Mouse (Mus musculus): ENCODE data around the gene Gm21852. TPM values are rescaled to one million over a fixed set of nuclear protein-coding genes. Genes with fewer than 3 reads are reported as not detected.
"Not testable (repeated sequence)": the region's sequence is repeated elsewhere in the genome, so short reads cannot be mapped to it uniquely, and the experiment has no call there.

Gm21852 gene
- polyA plus RNA-seq (2015; fragmentation: Nextera tagmentation; extraction: Ambion mirVana): not detected in 2 replicates

DNA sequence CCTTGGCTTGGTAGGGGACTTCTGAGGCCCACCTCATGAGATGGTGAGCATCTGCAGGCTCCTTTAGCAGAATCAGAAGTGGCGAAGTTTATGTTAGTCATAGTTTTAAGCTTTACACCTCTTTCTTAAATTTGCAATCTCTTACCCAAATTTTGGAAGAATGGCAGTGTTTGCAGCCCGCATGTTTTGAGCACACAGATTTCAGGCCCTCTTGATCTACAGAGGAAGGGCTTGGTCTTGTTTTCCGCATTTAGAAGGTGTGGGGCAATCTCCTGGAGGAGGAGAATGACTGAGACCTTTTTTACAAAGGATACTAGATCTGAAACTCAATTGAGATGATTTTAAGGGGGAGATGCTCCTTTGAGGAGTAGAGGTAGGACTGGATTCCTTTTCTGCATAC is at the start of gene Gm21852:
TSS of gene Gm21852 (minus strand) at position 101 of the 400 bp plus-strand sequence.
- H3K27me3 ChIP-seq (ENCODE audit: control insufficient read depth, insufficient read depth, low read length); H3K36me3 ChIP-seq (ENCODE audit: control insufficient read depth, insufficient read depth, low read length); H3K9me3 ChIP-seq (ENCODE audit: control insufficient read depth, low read length); H3K27ac ChIP-seq (replicated peaks); H3K4me1 ChIP-seq (replicated peaks; ENCODE audit: control insufficient read depth, insufficient read depth); ATAC-seq (ENCODE audit: low FRiP score, low TSS enrichment); DNase-seq (ENCODE audit: low spot score); H3K4me2 ChIP-seq (replicated peaks; ENCODE audit: low read depth); H3K4me3 ChIP-seq (ENCODE audit: low read depth, low read length); H3K9ac ChIP-seq (ENCODE audit: low read length): not testable (repeated sequence)
- WGBS: no CpG with 5 or more reads among the region's 3 CpGs

Small RNAs within 50 kb of the gene (microRNA-seq; reads per million reads assigned to microRNA genes)
- gene Gm27466 (not detected), gene Gm28018 (not detected)

Other genes starting within 250 kb of the Gm21852 start
- gene Gm21797, start 123.8 kb upstream of the Gm21852 start, polyA plus RNA-seq (2015; fragmentation: Nextera tagmentation; extraction: Ambion mirVana): not detected in 2 replicates
- not detected in 2 replicates for gene Gm20795, start 152.9 kb upstream of the Gm21852 start, polyA plus RNA-seq (2015; fragmentation: Nextera tagmentation; extraction: Ambion mirVana)

Measured in stomach, postnatal 0 days (tissue).